In the genomic region with DNA sequence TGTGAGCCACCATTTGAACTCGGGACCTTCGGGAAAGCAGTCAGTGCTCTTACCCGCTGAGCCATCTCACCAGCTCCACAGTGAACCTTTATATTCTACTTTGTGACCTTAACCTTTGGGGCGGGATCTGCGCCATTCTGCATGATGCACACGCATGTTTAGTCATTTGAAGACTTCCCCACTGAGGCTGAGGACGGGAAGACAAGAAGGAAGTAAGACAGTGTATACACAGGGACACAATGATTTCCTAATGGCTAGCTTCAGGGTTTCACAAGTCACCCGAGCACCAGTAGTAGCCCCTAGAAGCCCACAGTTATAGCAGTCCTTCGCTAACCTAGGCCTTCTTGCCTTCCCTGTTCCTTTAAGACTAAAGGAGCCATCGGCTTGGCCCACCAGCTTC, we compare ENCODE assay signal across 8 mouse cellular contexts. TPM values are rescaled to one million over a fixed set of nuclear protein-coding genes. Genes with fewer than 3 reads are reported as not detected.
DNase-seq lines count a peak whose midpoint lies in the region; ATAC-seq and TF ChIP-seq lines count a peak whose summit lies in the region.

No protein-coding gene starts in this region.

- H3K4me2 ChIP-seq in intestine, embryonic 14.5 days (ENCODE audit: low read length), result peak overlapping the region; percentile 82
- peak overlapping the region; percentile 87 for H3K4me2 ChIP-seq in midbrain, embryonic 16.5 days (ENCODE audit: low read length)

- no peak; the same call in 1 of the 2 replicates for ATAC-seq in intestine, embryonic 14.5 days (replicated peaks; ENCODE audit: low FRiP score, low TSS enrichment, low read depth)
- ATAC-seq in midbrain, embryonic 16.5 days, result peak; percentile 59

- H3K9me3 ChIP-seq in intestine, embryonic 14.5 days (ENCODE audit: control insufficient read depth, low read length), result no peaks in the 10 kb centered on the region
- H3K9me3 ChIP-seq in midbrain, embryonic 16.5 days (replicated peaks; ENCODE audit: control insufficient read depth, low read length, poor library complexity, severe bottlenecking), result no peaks in the 10 kb centered on the region; the same call in 1 of the 2 replicates

- peaks cover 21% of the 10 kb centered on the region for H3K4me1 ChIP-seq in kidney, adult 2 months (ENCODE audit: control insufficient read depth, insufficient read depth, low read length)
- H3K4me1 ChIP-seq in cortical plate, adult 2 months (ENCODE audit: control insufficient read depth, insufficient read depth, low read length), result peaks cover 3% of the 10 kb centered on the region
- no peaks in the 10 kb centered on the region; the same call in 1 of the 2 replicates for H3K4me1 ChIP-seq in intestine, embryonic 14.5 days (replicated peaks; ENCODE audit: control insufficient read depth, insufficient read depth, low read length)
- peaks cover 16% of the 10 kb centered on the region for H3K4me1 ChIP-seq in midbrain, embryonic 16.5 days (ENCODE audit: control insufficient read depth, insufficient read depth, low read length)

- H3K4me3 ChIP-seq in kidney, adult 2 months (ENCODE audit: insufficient read depth, low read depth, low read length), result peak overlapping the region; percentile 87
- H3K4me3 ChIP-seq in cortical plate, adult 2 months (ENCODE audit: insufficient read depth, low read length), result peak overlapping the region; percentile 79; the same call in 1 of the 2 replicates
- peak overlapping the region; percentile 89 for H3K4me3 ChIP-seq in intestine, embryonic 14.5 days (ENCODE audit: low read depth, low read length)
- H3K4me3 ChIP-seq in midbrain, embryonic 16.5 days (ENCODE audit: low read depth, low read length), result peak overlapping the region; percentile 65

- peak overlapping the region; percentile 74; the same call in 1 of the 2 replicates for H3K9ac ChIP-seq in intestine, embryonic 14.5 days (ENCODE audit: low read length)
- peak overlapping the region; percentile 73 for H3K9ac ChIP-seq in midbrain, embryonic 16.5 days (ENCODE audit: low read depth, low read length)

- TF ChIP-seq CTCF in kidney, adult 2 months (conservative IDR thresholded peaks at IDR 0.05; ENCODE audit: insufficient read depth, insufficient read length, low read depth, low read length), result no peak
- no peak for TF ChIP-seq CTCF in cortical plate, adult 2 months (IDR thresholded peaks at IDR 0.05; ENCODE audit: extremely low read depth, insufficient read depth, low read length)

- TF ChIP-seq POLR2A in kidney, adult 2 months (IDR thresholded peaks at IDR 0.05; ENCODE audit: low read depth, low read length), result no peak
- no peak for TF ChIP-seq POLR2A in cortical plate, adult 2 months (IDR thresholded peaks at IDR 0.05; ENCODE audit: extremely low read depth, insufficient read depth, low read length)

- DNase-seq in kidney, adult 2 months, result no peak
- DNase-seq in kidney, adult 8-10 months, result no peak
- DNase-seq in intestine, embryonic 14.5 days (ENCODE audit: low spot score), result no peak
- no peak for DNase-seq in retina, postnatal 1 day
- DNase-seq in right cerebral cortex, postnatal 25 days, result no peak
- no peak for DNase-seq in adrenal gland, postnatal 4 days (ENCODE audit: low spot score in 2 of 2)

- 75% methylated on average over 10 of the region's 10 CpGs for WGBS in kidney, adult 2 months
- 72% methylated on average over 10 of the region's 10 CpGs for WGBS in intestine, embryonic 14.5 days
- WGBS in midbrain, embryonic 16.5 days, result 79% methylated on average over 10 of the region's 10 CpGs

- no peaks in the 10 kb centered on the region for H3K36me3 ChIP-seq in kidney, adult 2 months (ENCODE audit: control insufficient read depth, insufficient read depth, low read length)
- H3K36me3 ChIP-seq in intestine, embryonic 14.5 days (ENCODE audit: control insufficient read depth, insufficient read depth, low read length), result peaks cover 4% of the 10 kb centered on the region
- peaks cover 5% of the 10 kb centered on the region for H3K36me3 ChIP-seq in midbrain, embryonic 16.5 days (ENCODE audit: control insufficient read depth, insufficient read depth, low read length)

- no peaks in the 10 kb centered on the region for H3K27me3 ChIP-seq in kidney, adult 2 months (replicated peaks; ENCODE audit: control insufficient read depth, insufficient read depth, low read length)
- H3K27me3 ChIP-seq in intestine, embryonic 14.5 days (replicated peaks; ENCODE audit: control insufficient read depth, insufficient read depth, low read length), result no peaks in the 10 kb centered on the region
- H3K27me3 ChIP-seq in midbrain, embryonic 16.5 days (ENCODE audit: control insufficient read depth, insufficient read depth, low read depth, low read length), result no peaks in the 10 kb centered on the region

- H3K27ac ChIP-seq in kidney, adult 2 months (ENCODE audit: insufficient read depth, low read depth, low read length), result peak overlapping the region; percentile 47
- no peak overlapping the region for H3K27ac ChIP-seq in cortical plate, adult 2 months (ENCODE audit: insufficient read depth, low read length)
- H3K27ac ChIP-seq in intestine, embryonic 14.5 days (ENCODE audit: low read depth), result no peak overlapping the region
- H3K27ac ChIP-seq in midbrain, embryonic 16.5 days (ENCODE audit: low read length), result peak overlapping the region; percentile 72

RNA-seq across cellular contexts. Expression of a gene that starts 0.5 kb away (rescaled TPM):
- polyA plus RNA-seq in kidney, adult 2 months (2012; rRNA removed), result 175 and 199 TPM in 2 replicates
- polyA plus RNA-seq in cortical plate, adult 2 months (2012; rRNA removed), result 46.4 and 50.5 TPM in 2 replicates
- 91.1 and 93.9 TPM in 2 replicates for polyA plus RNA-seq in intestine, embryonic 14.5 days (2014; fragmentation: Nextera tagmentation; extraction: Ambion mirVana)
- polyA plus RNA-seq in midbrain, embryonic 16.5 days (2015; fragmentation: Nextera tagmentation; extraction: Ambion mirVana), result 59.3 and 68.6 TPM in 2 replicates
- total RNA-seq in adrenal gland, postnatal 4 days (2021), result 10 to 100 TPM; 48.9 to 65.6 TPM

RNA-seq across cellular contexts. Expression of a gene that starts 17.8 kb away (rescaled TPM):
- 12.9 and 13.4 TPM in 2 replicates for polyA plus RNA-seq in kidney, adult 2 months (2012; rRNA removed)
- polyA plus RNA-seq in cortical plate, adult 2 months (2012; rRNA removed), result 35.9 and 38.9 TPM in 2 replicates
- polyA plus RNA-seq in intestine, embryonic 14.5 days (2014; fragmentation: Nextera tagmentation; extraction: Ambion mirVana), result 50.1 and 62.2 TPM in 2 replicates
- polyA plus RNA-seq in midbrain, embryonic 16.5 days (2015; fragmentation: Nextera tagmentation; extraction: Ambion mirVana), result 41.2 and 47.7 TPM in 2 replicates
- 10 to 100 TPM; 17.7 to 24.6 TPM for total RNA-seq in adrenal gland, postnatal 4 days (2021)

RNA-seq across cellular contexts. Expression of a gene that starts 25.2 kb away (rescaled TPM):
- polyA plus RNA-seq in kidney, adult 2 months (2012; rRNA removed), result 161 and 226 TPM in 2 replicates
- 36.9 and 37.8 TPM in 2 replicates for polyA plus RNA-seq in cortical plate, adult 2 months (2012; rRNA removed)
- 108 and 110 TPM in 2 replicates for polyA plus RNA-seq in intestine, embryonic 14.5 days (2014; fragmentation: Nextera tagmentation; extraction: Ambion mirVana)
- polyA plus RNA-seq in midbrain, embryonic 16.5 days (2015; fragmentation: Nextera tagmentation; extraction: Ambion mirVana), result 66.0 and 70.1 TPM in 2 replicates
- 10 to 100 TPM; 88.2 to 99.0 TPM for total RNA-seq in adrenal gland, postnatal 4 days (2021)

RNA-seq across cellular contexts. Expression of a gene that starts 26.7 kb away (rescaled TPM):
- 90.8 and 100 TPM in 2 replicates for polyA plus RNA-seq in kidney, adult 2 months (2012; rRNA removed)
- polyA plus RNA-seq in cortical plate, adult 2 months (2012; rRNA removed), result 98.6 and 108 TPM in 2 replicates
- polyA plus RNA-seq in intestine, embryonic 14.5 days (2014; fragmentation: Nextera tagmentation; extraction: Ambion mirVana), result 109 and 111 TPM in 2 replicates
- polyA plus RNA-seq in midbrain, embryonic 16.5 days (2015; fragmentation: Nextera tagmentation; extraction: Ambion mirVana), result 209 and 230 TPM in 2 replicates
- total RNA-seq in adrenal gland, postnatal 4 days (2021), result 10 to 100 TPM; 64.7 to 65.4 TPM

RNA-seq across cellular contexts. Expression of a gene that starts 41.4 kb away (rescaled TPM):
- 31.8 and 33.5 TPM in 2 replicates for polyA plus RNA-seq in kidney, adult 2 months (2012; rRNA removed)
- polyA plus RNA-seq in cortical plate, adult 2 months (2012; rRNA removed), result 103 and 110 TPM in 2 replicates
- 46.5 and 50.1 TPM in 2 replicates for polyA plus RNA-seq in intestine, embryonic 14.5 days (2014; fragmentation: Nextera tagmentation; extraction: Ambion mirVana)
- 68.3 and 72.0 TPM in 2 replicates for polyA plus RNA-seq in midbrain, embryonic 16.5 days (2015; fragmentation: Nextera tagmentation; extraction: Ambion mirVana)
- 10 to 100 TPM; 35.2 to 39.2 TPM for total RNA-seq in adrenal gland, postnatal 4 days (2021)

Comparison
In these comparisons a context has a peak if more than half of its experiments do, and no peak if none do; other contexts are left out.
1. H3K27ac ChIP-seq: peak in kidney, adult 2 months (single experiment) and midbrain, embryonic 16.5 days (single experiment); none in cortical plate, adult 2 months (single experiment) and intestine, embryonic 14.5 days (single experiment).
2. Peak in every context shown above with its lines, with median percentiles within 50 percentile points of each other: H3K4me3 ChIP-seq.